Mouse (Mus musculus) midbrain, embryonic 16.5 days (tissue): ENCODE measurements around the gene Myo6. TPM values are rescaled to one million over a fixed set of nuclear protein-coding genes. Genes with fewer than 3 reads are reported as not detected.

Source experiments
- ATAC-seq: fragments of 200-750 bp; cut with Nextera tagmentation; 2 replicates; pipeline ENCODE4 v1.8.0; 2017; ENCODE audit warnings: moderate TSS enrichment
- H3K27ac ChIP-seq: fragments of 300-500 bp; sonication (generic); 2 replicates; pipeline ENCODE4 v1.5.1; 2014; ENCODE audit warnings: mild to moderate bottlenecking, low read length, mixed read lengths
- H3K27me3 ChIP-seq: fragments of 300-500 bp; sonication (generic); 2 replicates; pipeline ENCODE4 v1.6.1; 2014; ENCODE audit warnings: low read depth, low read length, mixed read lengths; ENCODE audit not compliant: control insufficient read depth, insufficient read depth
- H3K36me3 ChIP-seq: fragments of 300-500 bp; sonication (generic); 2 replicates; pipeline ENCODE4 v1.6.1; 2014; ENCODE audit warnings: mild to moderate bottlenecking, low read length, moderate library complexity, mixed read lengths; ENCODE audit not compliant: control insufficient read depth, insufficient read depth
- H3K4me1 ChIP-seq: fragments of 300-500 bp; sonication (generic); 2 replicates; pipeline ENCODE4 v1.6.1; 2014; ENCODE audit warnings: mild to moderate bottlenecking, low read length, mixed read lengths; ENCODE audit not compliant: control insufficient read depth, insufficient read depth
- H3K4me2 ChIP-seq: fragments of 300-500 bp; sonication (generic); 2 replicates; pipeline ENCODE4 v1.6.1; 2014; ENCODE audit warnings: mild to moderate bottlenecking, low read length, mixed read lengths
- H3K4me3 ChIP-seq: fragments of 300-500 bp; sonication (generic); 2 replicates; pipeline ENCODE4 v1.5.1; 2014; ENCODE audit warnings: low read depth, mild to moderate bottlenecking, low read length, moderate library complexity, mixed read lengths
- H3K9ac ChIP-seq: fragments of 300-500 bp; sonication (generic); 2 replicates; pipeline ENCODE4 v1.6.1; 2014; ENCODE audit warnings: low read depth, low read length, mixed read lengths
- H3K9me3 ChIP-seq: fragments of 300-500 bp; sonication (generic); replicated peaks from 2 replicates; pipeline ENCODE4 v1.6.1; 2014; ENCODE audit warnings: mild to moderate bottlenecking, low read length, mixed read lengths; ENCODE audit not compliant: control insufficient read depth, poor library complexity, severe bottlenecking
- WGBS: fragments of 180-500 bp; shearing (Covaris S2); extraction: QIAGEN DNeasy Blood & Tissue Kit; methylation state at CpG from one replicate; pipeline ENCODE4 v1.1.7; 2014; 5-methylcytosine and 5-hydroxymethylcytosine counted together
- polyA plus RNA-seq: library from polyadenylated mRNA; unstranded; fragments of >200 nt; fragmentation: Nextera tagmentation; extraction: Ambion mirVana; gene quantifications from 2 replicates; pipeline ENCODE4 v1.2.1, GENCODE M21; 2015

Myo6 gene
- polyA plus RNA-seq, 1 experiment from 2014 or later: 22.7 TPM

GRCm38 (mm10) chr9:80266507-80266906, 101.7 kb downstream of the Myo6 start:
- no peak overlapping the region for H3K27ac ChIP-seq
- H3K36me3 ChIP-seq: no peaks in the 10 kb centered on the region
- ATAC-seq: no peak

DNA sequence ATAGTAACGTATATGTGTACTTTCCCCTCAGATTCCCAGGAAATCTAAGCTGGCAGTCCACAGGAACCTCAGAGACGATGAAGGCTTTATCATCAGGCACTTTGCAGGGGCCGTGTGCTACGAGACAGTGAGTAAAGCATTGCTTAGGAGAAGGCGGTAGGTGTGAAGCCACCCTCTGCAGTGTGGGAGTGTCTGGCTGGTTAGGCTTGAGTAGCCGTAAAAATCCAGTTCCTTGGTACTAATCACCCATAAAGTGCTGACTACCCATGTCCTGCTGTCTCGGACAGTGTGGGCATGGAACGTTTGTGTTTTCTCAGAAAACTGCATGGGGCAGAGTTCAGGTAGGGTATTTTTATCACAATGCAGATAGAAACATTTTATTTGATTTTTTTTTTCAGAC, 104.8 kb downstream of the Myo6 start:
- H3K4me3 ChIP-seq: no peak overlapping the region
- H3K27ac ChIP-seq: no peak overlapping the region
- no peak overlapping the region for H3K4me2 ChIP-seq
- 82% methylated on average over 8 of the region's 8 CpGs for WGBS
- H3K4me1 ChIP-seq: no peaks in the 10 kb centered on the region
- no peak overlapping the region for H3K9ac ChIP-seq
- no peaks in the 10 kb centered on the region for H3K9me3 ChIP-seq
- no peaks in the 10 kb centered on the region for H3K27me3 ChIP-seq
- no peaks in the 10 kb centered on the region for H3K36me3 ChIP-seq
- ATAC-seq: no peak

More at GRCm38 (mm10) chr9:80266507-80266906, 101.7 kb downstream of the Myo6 start:
- Histone ChIP-seq H3K4me2 (no peak overlapping the region), H3K4me3 (no peak overlapping the region), H3K9ac (no peak overlapping the region), H3K4me1 (no peaks in the 10 kb centered on the region), H3K27me3 (no peaks in the 10 kb centered on the region), H3K9me3 (no peaks in the 10 kb centered on the region)
- WGBS: 88% methylated on average over 7 of the region's 7 CpGs

DNA sequence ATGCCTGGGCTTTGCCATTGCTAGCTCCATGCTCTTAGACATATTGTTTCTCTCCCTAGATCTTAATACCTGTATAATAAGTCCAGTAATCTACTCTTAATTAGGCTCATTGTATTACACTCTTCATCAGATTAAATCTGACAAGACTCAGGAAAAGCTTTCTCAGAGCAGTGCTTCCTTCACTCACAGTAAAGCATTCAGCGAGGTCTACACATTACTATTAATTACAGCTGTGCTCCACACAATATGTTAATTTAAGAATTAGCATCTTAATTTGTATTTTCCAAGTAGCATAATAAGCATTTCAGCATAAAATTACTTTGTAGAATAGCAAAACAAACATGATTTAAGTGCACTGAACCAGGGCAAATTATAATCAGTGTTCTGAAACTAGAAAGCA, 108.1 kb downstream of the Myo6 start:
- Histone ChIP-seq H3K4me1 (no peaks in the 10 kb centered on the region), H3K27me3 (no peaks in the 10 kb centered on the region), H3K4me3 (no peak overlapping the region), H3K9me3 (no peaks in the 10 kb centered on the region), H3K9ac (no peak overlapping the region), H3K4me2 (no peak overlapping the region), H3K36me3 (no peaks in the 10 kb centered on the region), H3K27ac (no peak overlapping the region)
- peak; percentile 38; the same call in 1 of the 2 replicates for ATAC-seq
- 53% methylated on average over 1 of the region's 1 CpGs for WGBS

DNA sequence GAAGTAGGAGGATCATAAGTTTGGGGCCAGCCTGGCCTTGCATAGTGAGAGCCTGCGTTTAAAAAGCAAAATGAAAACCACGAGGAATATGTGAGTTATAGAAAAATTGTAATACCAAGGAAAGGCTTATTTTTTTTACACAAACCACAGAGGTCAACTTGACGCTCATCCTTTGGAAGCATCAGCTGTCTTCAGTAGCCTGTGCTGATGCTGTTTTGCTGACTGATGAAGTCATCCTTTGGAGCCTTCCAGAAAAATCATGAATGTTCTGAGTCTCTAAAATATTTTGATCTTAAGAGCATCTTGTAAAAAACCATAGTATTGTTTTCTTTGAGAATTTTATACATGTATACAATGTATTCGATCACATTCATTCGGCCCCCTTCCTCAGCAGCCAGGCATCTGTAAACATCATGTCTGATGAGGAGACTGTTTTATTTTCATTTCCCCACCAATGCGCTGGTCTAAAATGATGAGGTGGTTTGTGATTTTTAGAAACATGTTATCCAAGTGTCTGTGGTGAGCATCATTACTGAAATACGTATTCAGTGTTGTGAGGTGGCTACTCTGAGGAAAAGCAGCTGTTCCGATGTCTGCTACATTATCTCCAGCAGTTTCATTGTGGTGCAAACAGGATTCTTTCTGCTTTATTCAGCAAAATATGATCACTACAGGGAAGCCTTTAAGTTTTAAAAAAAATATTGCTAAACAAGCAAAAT, 110.4 kb downstream of the Myo6 start:
- H3K4me2 ChIP-seq: no peak overlapping the region
- H3K9me3 ChIP-seq: no peaks in the 10 kb centered on the region
- no peak for ATAC-seq
- no peak overlapping the region for H3K27ac ChIP-seq
- H3K4me3 ChIP-seq: no peak overlapping the region
- H3K27me3 ChIP-seq: no peaks in the 10 kb centered on the region
- WGBS: 80% methylated on average over 8 of the region's 8 CpGs
- no peak overlapping the region for H3K9ac ChIP-seq
- no peaks in the 10 kb centered on the region for H3K36me3 ChIP-seq
- H3K4me1 ChIP-seq: no peaks in the 10 kb centered on the region

GRCm38 (mm10) chr9:80275772-80276134, 110.9 kb downstream of the Myo6 start:
- Histone ChIP-seq H3K4me2 (no peak overlapping the region), H3K9me3 (no peaks in the 10 kb centered on the region), H3K9ac (no peak overlapping the region), H3K27ac (no peak overlapping the region), H3K36me3 (no peaks in the 10 kb centered on the region), H3K4me1 (no peaks in the 10 kb centered on the region), H3K27me3 (no peaks in the 10 kb centered on the region), H3K4me3 (no peak overlapping the region)
- ATAC-seq: no peak
- 95% methylated on average over 1 of the region's 1 CpGs for WGBS

DNA sequence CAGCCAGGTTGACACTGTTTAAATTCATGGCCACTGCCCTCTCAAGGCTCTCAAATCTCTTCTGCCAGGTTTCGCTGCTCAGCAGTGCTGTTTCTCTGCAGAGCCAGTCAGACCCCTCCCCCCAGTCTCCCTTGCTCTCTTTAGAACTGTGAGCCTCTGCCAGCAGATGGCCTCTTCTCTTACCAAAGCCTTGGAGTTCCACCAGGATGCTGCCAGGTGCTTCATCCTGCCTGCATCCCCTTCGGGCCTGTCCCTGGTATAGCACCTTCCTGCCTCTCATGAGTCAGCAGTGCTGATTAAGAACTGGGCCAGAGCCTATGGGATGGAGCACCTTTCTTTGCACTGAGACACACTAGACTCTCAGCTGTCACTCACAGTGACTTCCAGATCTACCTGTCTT, 112.3 kb downstream of the Myo6 start:
- no peak for ATAC-seq
- Histone ChIP-seq H3K4me1 (no peaks in the 10 kb centered on the region), H3K27me3 (no peaks in the 10 kb centered on the region), H3K27ac (no peak overlapping the region), H3K4me2 (no peak overlapping the region), H3K36me3 (no peaks in the 10 kb centered on the region), H3K9ac (no peak overlapping the region), H3K4me3 (no peak overlapping the region), H3K9me3 (no peaks in the 10 kb centered on the region)
- WGBS: 47% methylated on average over 2 of the region's 2 CpGs

DNA sequence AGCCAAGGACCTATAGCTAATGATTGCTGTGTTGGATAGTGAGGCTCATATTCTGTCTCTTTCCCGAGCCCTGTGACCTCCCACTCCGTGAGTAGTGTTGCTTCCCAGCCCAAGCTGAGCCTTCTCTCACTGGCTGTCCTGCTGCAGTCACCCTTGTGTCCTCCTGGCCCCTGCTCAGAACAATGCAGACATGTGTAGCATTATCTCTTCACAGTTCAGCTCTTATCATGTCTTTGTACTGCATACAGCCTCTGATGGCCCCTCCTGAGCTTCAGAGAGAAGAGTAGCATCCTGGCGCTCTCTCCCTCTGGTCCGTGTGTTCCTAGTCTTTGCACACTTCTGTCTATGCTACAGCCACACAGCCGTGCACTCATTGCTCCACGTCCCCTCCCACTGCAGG, 112.9 kb downstream of the Myo6 start:
- H3K36me3 ChIP-seq: no peaks in the 10 kb centered on the region
- H3K27ac ChIP-seq: no peak overlapping the region
- H3K9ac ChIP-seq: no peak overlapping the region
- H3K4me2 ChIP-seq: no peak overlapping the region
- H3K4me1 ChIP-seq: no peaks in the 10 kb centered on the region
- H3K9me3 ChIP-seq: no peaks in the 10 kb centered on the region
- no peak for ATAC-seq
- no peak overlapping the region for H3K4me3 ChIP-seq
- WGBS: 80% methylated on average over 6 of the region's 6 CpGs
- no peaks in the 10 kb centered on the region for H3K27me3 ChIP-seq

- H3K27me3 ChIP-seq: no peaks in the 10 kb centered on the region
- ATAC-seq: no peak
- H3K9ac ChIP-seq: no peak overlapping the region
- WGBS: 96% methylated on average over 1 of the region's 1 CpGs
- no peaks in the 10 kb centered on the region for H3K4me1 ChIP-seq
- no peaks in the 10 kb centered on the region for H3K9me3 ChIP-seq
- H3K4me2 ChIP-seq: no peak overlapping the region
- H3K27ac ChIP-seq: no peak overlapping the region
- H3K4me3 ChIP-seq: no peak overlapping the region
- no peaks in the 10 kb centered on the region; the same call in 1 of the 2 replicates for H3K36me3 ChIP-seq
Measured at GRCm38 (mm10) chr9:80280724-80281123, 115.9 kb downstream of the Myo6 start.

DNA sequence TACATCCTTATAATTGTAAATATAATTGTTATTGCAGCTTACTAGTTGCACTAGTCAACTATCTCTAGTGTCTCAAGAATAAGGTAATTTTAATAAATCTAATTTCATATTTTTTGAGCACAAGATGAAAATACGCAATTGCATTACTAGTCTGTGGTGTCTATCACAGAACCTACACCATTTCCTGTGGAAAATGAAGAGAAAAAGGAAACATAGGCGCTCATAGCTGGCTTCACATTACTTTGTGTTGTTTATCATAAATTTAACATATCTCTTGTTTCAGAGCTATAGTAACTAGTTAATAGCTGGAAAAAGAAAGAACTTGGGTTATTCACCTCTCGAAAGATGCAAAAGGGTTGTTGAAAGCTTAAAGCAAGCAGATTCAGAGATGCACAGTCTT, 117.6 kb downstream of the Myo6 start:
- Histone ChIP-seq H3K27ac (no peak overlapping the region), H3K27me3 (no peaks in the 10 kb centered on the region), H3K9me3 (no peaks in the 10 kb centered on the region), H3K4me3 (no peak overlapping the region), H3K36me3 (no peaks in the 10 kb centered on the region; the same call in 1 of the 2 replicates), H3K4me1 (no peaks in the 10 kb centered on the region), H3K9ac (no peak overlapping the region), H3K4me2 (no peak overlapping the region)
- no peak for ATAC-seq
- 92% methylated on average over 3 of the region's 3 CpGs for WGBS
